Mouse (Mus musculus): ENCODE data around the gene Gm9887.

The Gm9887 gene

DNA sequence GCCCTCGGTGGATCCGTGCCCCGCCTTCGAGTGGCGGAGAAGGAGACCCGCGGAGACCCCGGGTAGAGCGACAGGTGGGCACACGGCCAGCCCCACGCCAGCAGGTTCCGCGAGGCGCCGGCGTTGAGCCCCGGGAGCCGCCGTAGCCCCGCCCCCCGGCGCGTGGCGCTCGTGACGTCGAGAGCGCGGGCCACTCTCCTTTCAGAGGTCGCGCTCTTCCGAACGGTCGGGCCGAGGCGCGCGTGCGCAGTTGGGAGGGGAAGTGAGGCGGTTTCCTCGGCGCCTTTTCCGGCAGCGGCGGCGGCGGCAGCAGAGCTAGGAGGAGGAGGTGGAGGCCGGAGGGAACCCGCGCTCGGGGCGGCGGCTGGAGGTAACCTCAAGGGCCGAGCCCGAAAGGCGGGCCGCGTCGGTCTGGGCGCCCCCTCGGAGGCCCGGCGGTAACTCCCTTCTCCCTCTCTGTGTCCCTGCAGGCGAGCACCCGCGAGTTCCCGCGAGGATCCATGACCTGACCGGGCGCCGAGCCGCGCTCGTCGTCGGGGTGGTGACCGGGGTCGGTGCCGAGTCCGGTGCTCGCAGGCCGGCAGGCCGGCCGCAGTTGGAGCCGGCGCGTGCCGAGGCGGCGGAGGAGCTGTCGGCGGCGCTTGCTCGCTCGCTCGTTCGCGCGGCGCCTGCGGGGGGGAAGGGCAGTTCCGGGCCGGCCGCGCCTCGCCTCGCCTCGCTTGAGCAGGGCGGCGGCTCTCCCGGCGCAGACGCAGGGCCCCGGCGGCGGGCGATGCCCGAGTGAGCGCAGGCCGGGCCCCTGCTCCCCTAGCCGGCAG, at the start of gene Gm9887, which contains the start of gene Arf6:
Gm9887 (minus strand) TSS at position 605 of the 818 bp plus-strand sequence.
Arf6 (plus strand) TSS at position 297 of the 818 bp plus-strand sequence.
- in situ Hi-C loops (cut with MboI, MseI): loop anchor here (5.0 kb wide), 2 partner anchors 85 to 145 kb away; no protein-coding TSS in a partner anchor

DNA sequence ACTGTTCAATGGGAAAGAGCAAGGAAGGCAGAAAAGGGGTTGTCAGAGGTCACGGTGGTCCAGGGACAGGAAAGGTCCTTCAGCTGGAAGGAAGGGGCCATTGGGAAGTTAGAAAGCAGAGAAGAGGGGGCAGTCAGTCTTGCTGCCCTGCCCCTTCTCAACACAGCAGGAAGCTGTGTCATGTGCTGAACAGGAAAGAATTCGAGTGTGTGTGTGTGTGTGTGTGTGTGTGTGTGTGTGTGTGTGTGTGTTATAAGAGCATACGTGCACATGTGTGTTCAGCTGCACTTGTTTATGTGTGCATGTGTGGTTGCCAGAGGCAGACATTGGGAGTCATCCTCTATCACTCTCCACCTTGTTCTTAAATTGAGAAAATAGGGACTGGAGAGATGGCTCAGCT, 48.5 kb upstream of the Gm9887 start:
- in situ Hi-C loops (cut with MboI, MseI): no loop called here

DNA sequence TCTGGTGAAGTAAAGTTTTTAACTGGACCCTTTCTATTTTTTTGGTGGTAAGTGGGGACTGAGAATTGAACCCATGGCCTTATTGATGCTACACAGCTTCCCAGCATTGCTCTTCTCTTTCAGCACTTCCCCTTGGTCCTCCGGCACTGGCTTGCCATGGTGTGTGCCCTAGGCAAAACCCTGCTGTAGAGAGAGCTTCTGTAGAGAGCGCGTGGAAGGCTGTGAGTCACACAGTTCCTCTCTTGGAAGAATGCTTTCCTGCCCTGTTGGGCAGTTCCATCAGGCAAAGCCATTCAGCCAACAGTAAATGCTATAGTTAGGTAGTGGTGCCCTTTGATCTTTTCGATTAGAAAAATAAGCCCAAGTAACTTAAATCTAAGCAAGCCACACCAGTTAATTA, 47.3 kb upstream of the Gm9887 start:
- in situ Hi-C loops (cut with MboI, MseI): loop anchor here in 1 of 2 experiments (5.0 kb wide), 1 partner anchor 42 kb away; no protein-coding TSS in a partner anchor

DNA sequence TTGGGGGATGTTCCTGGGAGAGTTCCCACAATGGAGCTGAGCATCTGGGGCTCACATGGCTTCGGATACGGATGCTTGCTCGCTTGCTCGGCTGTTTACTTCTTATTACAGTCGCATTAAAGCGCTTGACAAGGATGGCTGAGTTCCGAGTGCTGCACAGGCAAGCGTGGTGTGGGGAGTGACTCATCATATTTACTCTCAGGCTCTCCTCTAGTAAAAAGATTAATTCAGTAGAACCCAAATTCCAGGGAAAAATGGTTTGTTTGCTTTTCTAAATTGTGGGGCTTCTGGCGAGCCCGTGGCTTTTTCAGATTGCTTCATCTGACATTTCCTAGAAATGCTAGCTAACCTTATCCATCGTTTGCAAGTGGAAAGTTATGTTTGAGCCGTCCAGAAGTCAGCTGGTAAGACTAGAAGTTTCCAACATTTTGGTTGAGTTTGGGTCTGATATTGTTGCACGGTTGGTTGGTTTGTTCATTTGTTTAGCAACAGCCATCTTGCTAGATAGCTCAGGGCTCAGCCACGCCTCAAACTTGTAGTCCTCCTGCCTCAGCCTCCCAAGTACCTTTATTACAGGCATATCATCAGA, 46.9 kb upstream of the Gm9887 start:
- in situ Hi-C loops (cut with MboI, MseI): loop anchor here in 1 of 2 experiments (5.0 kb wide), 1 partner anchor 42 kb away; no protein-coding TSS in a partner anchor

DNA sequence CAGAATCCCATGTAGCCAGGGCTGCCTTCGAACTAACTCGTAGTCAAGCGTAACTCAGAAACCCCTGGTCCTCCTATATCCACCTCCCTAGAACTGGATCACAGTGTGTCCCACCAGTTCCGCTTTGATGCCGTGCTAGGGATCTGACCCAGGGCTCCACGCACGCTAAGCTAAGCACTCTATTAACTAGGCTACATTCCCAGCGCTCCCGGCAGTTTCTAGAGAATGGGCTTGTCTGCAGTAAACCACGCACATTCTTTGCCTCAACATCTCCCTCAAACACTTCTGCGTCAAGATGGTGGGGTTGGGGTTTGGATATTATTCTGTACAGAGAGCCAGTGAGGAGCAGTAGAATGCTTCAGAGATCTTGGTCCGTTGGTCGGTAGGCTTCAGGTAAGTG, 46.3 kb upstream of the Gm9887 start:
- in situ Hi-C loops (cut with MboI, MseI): loop anchor here in 1 of 2 experiments (5.0 kb wide), 1 partner anchor 41 kb away; no protein-coding TSS in a partner anchor

DNA sequence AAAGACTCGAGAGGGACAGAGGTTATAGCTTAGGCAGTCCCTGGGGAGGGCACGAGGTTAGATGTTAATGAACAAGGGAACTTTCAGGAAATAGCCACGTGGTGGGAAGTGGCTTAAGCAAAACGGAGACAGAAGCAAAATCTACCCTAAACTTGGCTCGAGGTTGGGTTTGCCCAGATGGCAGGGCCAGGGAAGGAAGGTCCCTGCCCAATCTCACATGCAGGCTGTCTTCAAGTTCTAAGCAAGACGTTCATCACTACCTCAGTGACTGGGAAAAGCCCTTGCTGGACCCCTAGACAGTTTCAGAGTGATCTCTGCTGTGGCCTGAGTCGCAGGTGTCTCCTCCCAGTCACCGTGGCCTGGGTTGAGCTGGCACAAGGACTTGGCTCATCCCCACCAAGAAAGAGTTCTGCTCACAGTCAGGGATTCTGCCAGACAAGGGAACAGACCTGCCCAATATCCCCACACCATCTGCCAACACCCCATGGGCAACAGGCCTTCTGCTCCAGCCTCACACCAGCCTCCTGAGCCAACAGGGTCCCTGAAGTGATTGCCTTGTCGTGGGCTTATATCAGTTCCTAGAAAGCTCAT, 45.5 kb upstream of the Gm9887 start:
- in situ Hi-C loops (cut with MboI, MseI): loop anchor here in 1 of 2 experiments (5.0 kb wide), 1 partner anchor 40 kb away; no protein-coding TSS in a partner anchor

DNA sequence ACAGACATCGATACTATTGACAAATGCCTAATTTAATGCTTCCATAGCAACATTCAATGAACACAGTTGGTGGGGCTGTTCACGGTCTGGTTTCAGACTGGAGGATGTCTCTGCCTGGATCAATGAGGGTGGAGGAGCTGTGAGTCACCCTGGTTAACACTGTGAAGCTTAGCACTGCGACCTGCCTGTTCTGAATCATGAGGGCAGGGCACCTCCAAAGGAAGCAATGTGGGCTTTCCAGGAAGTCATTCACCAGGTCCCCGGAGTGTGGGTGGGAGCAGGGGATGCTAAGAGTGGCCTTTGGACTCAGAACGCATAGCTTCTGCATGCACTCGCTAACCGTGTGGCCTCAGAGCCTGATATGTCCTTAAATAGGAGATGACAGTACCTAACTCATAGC, 44.5 kb upstream of the Gm9887 start:
- in situ Hi-C loops (cut with MboI, MseI): loop anchor here in 1 of 2 experiments (5.0 kb wide), 1 partner anchor 39 kb away; no protein-coding TSS in a partner anchor

DNA sequence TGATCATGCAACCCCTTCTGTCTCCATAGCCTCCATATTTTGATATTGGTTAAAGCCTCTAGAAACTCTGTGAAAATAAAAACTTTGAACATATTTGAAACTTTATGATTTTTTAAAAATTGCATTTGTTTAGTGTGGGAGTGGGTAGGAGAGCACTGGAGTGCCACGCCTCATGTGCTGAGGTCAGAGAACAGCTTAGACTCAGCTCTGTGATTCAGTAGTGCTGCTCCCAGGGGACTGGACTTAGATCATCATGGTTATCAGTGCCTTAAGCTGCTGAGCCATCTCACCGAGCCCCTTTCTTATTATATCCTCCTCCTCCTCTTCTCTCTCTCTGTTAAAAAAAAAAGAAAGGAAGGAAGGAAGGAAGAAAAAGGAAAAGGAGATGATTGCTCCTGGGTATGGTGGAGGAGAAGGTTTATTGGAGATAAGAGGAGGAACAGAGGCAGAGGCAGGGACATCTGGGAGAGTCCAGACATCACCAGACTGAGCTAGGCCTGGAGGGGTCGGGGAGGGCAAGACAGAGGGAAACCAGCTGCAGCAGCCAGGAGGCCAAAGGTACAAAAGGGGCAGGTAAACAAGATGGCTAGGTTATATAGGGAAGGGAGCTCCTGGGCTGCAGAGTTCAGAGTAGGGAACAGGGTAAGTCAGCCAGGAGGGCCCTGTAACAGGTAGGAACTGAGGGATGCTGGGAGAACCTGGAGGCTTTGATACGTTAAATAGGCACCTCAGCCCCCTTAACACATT, 42.7 kb upstream of the Gm9887 start:
- in situ Hi-C loops (cut with MboI, MseI): loop anchor here in 1 of 2 experiments (5.0 kb wide), 1 partner anchor 38 kb away; no protein-coding TSS in a partner anchor

DNA sequence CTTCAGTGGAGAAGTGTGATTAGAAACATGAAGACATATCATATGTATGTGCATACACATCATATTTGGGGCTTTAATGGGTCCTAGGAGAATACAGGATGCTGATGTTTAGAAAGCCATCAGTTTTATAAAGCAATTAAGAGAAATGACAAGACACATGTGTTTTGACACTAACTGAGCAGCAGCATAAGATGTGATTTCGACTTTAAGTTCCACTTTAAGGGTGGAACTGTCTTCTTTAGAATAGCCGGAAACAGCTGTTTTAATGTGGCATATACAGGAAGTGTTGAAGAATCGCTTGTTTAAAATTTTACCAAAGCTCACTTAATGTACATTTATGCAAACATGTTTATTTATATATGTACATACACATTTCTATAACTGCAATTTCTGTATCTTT, 41.0 kb upstream of the Gm9887 start:
- in situ Hi-C loops (cut with MboI, MseI): no loop called here

DNA sequence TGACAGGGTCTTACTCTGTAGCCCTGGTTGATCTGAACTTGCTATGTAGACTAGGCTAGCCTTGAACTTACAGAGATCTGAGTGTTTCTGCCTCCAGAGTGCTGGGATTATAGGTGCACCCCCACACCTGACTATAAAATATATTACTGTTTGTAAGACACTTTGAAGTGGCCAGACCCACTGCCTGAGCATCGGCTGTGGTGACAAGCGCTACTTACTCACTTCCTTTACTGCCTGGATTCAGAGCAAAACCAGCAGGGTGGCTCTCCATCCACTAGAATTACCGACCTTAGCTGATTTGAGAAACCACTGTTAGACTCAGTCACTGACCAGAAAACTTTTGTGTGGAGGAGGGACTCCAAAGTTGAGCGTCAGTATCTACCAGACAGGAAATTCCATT, 39.7 kb upstream of the Gm9887 start:
- in situ Hi-C loops (cut with MboI, MseI): no loop called here

DNA sequence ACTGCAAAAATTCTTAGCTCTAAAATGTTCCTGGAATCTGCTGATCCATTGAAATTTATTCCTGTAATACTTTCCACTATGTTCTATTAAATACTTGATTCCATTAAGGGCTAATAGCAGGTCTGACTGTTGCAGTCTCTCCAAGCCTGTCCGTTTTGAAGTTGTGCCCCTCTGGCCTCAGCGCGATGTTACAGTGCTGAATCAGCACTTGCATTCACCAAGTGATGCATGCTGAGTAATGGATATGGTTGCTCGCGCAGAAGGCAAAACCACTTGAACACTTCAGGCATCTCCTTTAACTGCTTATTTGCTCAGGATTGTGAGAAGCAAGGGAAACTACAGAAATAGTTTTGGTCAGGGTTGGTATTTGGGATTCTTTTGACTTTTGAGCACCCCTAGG, 38.5 kb upstream of the Gm9887 start:
- in situ Hi-C loops (cut with MboI, MseI): no loop called here

DNA sequence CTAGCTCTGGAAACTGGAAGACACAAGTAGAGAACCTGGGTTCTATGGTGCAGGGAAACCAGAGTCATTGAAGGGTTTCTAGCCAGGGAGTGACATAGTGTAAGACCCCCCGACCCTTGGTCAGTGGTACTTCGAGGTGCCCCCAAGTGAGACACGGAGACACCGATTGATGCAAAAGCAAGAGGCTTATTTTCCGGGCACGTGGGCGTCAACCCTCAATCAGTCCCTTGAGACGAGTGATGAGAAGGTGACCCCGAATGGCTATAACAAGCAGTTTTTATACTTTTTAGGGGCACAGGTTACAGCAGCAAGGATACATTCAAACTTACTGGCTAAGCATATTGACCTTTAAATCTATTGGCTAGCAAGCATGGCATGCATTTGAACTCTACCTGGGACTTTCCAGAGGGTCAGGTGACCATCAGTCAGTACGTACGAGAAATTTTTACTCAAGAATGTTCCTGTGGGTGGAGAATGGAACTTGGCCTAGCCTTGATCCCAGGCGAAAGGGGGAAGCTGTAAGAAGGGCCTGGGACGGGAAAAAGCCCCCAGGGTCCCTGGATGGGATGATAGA, 30.4 kb upstream of the Gm9887 start:
- in situ Hi-C loops (cut with MboI, MseI): loop anchor here in 1 of 2 experiments (10.0 kb wide), 1 partner anchor 1202 kb away; no protein-coding TSS in a partner anchor

DNA sequence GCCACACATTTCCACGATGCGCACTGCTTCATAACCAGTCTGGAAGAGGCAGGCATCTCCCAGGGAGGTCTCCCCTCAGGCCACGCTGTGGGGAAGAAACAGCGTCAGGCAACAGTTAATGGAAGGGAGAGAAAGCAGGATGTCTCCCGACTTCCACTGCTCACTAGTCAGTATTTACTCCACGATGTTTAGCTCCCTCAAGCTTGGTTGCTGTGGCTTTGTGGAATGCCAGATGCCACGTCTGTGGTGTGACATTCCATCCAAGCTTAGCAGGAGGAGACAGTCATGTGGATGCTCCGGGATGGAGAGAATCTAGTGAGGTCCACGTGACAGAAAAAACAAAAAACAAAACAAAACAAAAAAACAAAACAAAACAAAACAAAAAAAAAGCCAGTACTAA, 29.8 kb upstream of the Gm9887 start:
- in situ Hi-C loops (cut with MboI, MseI): loop anchor here in 1 of 2 experiments (10.0 kb wide), 1 partner anchor 1203 kb away; no protein-coding TSS in a partner anchor

DNA sequence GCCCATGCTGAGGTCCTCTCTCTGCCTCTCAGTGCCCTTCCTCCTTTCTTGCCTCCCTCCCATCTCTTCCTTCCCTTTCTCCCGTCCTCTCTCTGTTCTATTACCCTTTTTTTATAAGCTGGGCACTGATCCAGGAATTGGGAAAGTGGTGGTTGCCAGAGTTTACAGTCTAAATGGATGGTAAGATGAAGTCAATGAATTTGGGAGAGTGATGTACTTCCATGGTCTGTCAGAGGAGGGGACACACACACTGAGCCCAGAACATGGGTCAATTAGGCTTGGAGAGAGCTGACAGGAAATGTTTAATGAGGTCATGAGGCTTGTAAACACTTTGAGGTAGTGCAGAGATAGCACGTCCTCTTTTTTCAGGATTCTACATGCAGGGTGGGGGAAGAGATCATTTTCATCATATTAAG, 28.6 kb upstream of the Gm9887 start:
- in situ Hi-C loops (cut with MboI, MseI): loop anchor here in 1 of 2 experiments (10.0 kb wide), 1 partner anchor 1204 kb away; no protein-coding TSS in a partner anchor

DNA sequence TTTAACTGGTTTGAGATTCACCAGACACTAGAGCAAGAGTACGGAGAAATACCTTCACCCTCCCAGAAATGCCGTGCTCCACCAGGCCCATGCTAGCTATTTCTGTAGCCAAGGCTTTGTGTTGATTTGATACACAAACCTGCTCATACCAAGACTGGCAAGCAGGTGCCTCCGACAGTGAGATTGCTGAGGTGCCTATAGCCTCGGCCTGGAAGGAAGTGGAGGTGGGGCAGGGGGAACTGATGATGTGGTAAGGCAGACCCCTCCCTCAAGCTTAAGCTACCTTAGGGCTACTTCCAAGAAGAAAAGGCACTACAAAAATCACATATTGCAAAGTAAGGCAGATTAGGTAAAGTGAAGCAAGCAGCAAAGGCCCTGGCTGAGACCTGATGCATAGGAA, 28.1 kb upstream of the Gm9887 start:
- in situ Hi-C loops (cut with MboI, MseI): loop anchor here in 1 of 2 experiments (10.0 kb wide), 1 partner anchor 1204 kb away; no protein-coding TSS in a partner anchor

DNA sequence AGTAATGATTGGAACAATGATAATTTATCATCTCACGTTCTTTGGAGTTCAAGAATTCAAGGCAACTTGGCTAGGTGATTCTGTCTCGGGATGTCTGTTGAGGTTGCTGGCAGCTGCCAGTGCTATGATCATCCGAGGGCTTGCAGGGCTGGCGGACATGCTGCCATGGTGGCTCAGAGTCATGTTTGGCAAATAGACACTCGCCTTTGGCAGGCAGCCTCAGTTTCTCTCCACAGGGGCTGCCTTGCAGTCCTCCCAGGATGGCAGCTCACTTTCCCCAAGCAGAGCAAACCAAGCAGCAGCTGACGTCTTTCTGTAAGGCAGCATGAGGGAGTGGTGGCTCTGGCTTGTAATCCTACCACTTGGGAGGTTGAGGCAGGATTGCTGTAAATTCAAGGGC, 22.2 kb upstream of the Gm9887 start:
- in situ Hi-C loops (cut with MboI, MseI): no loop called here

DNA sequence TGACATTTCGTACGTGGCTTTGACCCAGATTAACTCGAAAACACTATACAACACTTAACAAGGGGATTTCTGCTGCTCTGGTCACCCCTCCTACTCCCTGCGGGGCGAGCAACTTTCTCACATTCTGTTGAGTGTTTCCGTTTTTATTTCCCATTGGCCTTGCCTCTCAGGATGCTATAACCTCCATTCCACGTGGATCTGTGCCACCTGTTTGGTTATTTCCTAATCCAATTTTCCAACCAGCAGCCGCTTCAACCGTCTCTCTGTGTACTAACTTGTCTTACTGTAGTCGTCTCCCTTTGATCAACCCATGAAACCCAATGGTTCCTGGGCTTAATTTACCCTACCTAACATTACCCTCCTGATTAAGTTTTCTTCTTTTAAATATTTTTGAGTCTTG, 20.8 kb upstream of the Gm9887 start:
- in situ Hi-C loops (cut with MboI, MseI): no loop called here

DNA sequence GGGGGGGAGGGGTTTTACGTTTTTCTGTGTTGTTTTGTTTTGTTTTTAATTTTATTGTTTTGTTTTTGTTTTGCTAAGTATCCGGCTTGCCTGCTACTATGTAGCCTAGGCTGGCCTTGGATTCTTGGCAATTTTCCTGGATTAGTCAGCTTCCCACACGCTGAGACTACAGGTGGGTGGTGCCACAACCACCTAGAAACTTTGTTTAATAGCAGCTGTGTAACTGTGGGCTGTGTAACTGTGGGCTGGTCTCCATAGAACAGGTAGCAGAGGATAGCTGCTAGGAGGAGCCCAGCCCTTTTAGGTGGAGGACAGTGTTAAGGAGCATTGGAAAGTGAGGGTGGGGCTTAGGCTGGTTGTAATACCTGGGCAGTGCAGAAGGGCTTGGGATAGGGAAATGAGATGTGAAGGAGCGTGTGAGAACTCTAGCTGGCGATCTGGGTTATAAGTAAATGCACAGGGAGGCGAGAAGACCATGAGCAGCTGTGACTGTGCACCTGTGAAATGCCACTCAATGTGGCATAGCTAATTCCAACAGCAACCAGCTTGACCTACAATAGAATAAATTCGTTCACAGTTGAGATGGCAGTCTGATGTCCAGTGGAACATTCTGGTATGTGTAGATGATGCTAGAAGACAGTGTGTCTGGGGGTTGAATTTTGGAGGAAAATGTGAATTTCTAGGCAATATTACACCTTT, 17.9 kb upstream of the Gm9887 start:
- in situ Hi-C loops (cut with MboI, MseI): no loop called here

DNA sequence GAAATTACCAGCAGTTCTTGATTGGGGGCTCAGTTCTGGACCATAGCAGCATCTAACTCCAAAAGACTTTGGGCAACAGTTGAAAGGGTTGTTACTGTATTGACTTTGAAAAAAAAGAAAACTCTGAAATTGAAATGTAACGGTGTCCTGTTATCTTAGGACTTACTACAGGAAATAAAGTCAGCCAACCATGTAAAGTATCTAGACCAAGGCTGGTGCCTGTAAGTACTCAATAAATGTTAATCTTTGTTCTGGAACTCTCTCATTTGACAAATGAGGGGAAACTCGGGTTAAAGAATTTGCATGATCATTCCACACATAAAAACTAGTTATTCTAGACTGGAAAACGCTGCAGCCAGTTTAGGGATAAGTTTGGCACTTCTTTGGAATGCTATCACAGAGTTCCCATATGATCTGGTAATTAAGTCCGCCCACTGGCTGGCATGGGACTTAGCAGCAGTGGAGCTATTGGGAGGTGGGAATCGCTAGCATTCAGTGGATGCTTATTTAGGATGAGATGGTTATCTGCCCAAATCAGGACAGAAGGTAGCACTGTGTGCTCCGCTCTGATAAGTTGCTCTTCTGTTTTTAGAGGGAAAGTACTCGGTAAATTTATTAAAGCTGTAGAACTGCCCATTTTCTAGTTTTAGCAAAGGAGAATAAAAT, 17.1 kb upstream of the Gm9887 start:
- in situ Hi-C loops (cut with MboI, MseI): no loop called here
